Mouse (Mus musculus) heart, adult 2 months (tissue): ENCODE results near the gene Guca2b. TPM values are rescaled to one million over a fixed set of nuclear protein-coding genes. Genes with fewer than 3 reads are reported as not detected.

Experiments used
- DNase-seq, 2 experiments: peaks; one replicate each; pipeline ENCODE4 v3.0.0; 2021
- H3K27ac ChIP-seq: fragments of 200-600 bp; 2 replicates; pipeline ENCODE4 v1.8.1; 2022
- H3K27me3 ChIP-seq: fragments of 200-500 bp; 2 replicates; pipeline ENCODE4 v1.6.1; 2012; ENCODE audit warnings: mild to moderate bottlenecking, low read length, inconsistent platforms, mixed read lengths; ENCODE audit not compliant: control insufficient read depth, insufficient read depth
- H3K36me3 ChIP-seq: fragments of 200-500 bp; 2 replicates; pipeline ENCODE4 v1.6.1; 2012; ENCODE audit warnings: low read length, inconsistent platforms; ENCODE audit not compliant: control insufficient read depth, insufficient read depth
- H3K4me1 ChIP-seq: fragments of 200-500 bp; 2 replicates; pipeline ENCODE4 v1.6.1; 2011; ENCODE audit warnings: low read length; ENCODE audit not compliant: control insufficient read depth, insufficient read depth
- H3K4me3 ChIP-seq: fragments of 200-600 bp; 2 replicates; pipeline ENCODE4 v1.8.1; 2022
- H3K79me2 ChIP-seq: fragments of 200-500 bp; replicated peaks from 2 replicates; pipeline ENCODE4 v1.6.1; 2012; ENCODE audit warnings: mild to moderate bottlenecking, inconsistent platforms, low read length, moderate library complexity, mixed read lengths; ENCODE audit not compliant: control insufficient read depth, insufficient read depth
- H3K9ac ChIP-seq: fragments of 200-500 bp; 2 replicates; pipeline ENCODE4 v1.6.1; 2012; ENCODE audit warnings: low read depth, mild to moderate bottlenecking, control low read depth, inconsistent platforms, low read length, mixed read lengths
- CTCF ChIP-seq: fragments of 200-600 bp; IDR thresholded peaks from 2 replicates; pipeline ENCODE4 v1.8.1; 2022; ENCODE audit warnings: antibody characterized with exemption, mild to moderate bottlenecking, moderate library complexity
- EP300 ChIP-seq: fragments of 200-500 bp; IDR thresholded peaks from 2 replicates; pipeline ENCODE4 v1.6.1; 2011; ENCODE audit warnings: low read depth, low read length, control low read depth; ENCODE audit not compliant: insufficient read depth
- POLR2A ChIP-seq: fragments of 200-500 bp; IDR thresholded peaks from 2 replicates; pipeline ENCODE4 v1.6.1; 2011; ENCODE audit warnings: mild to moderate bottlenecking, low read depth, low read length, control low read depth; ENCODE audit not compliant: insufficient read depth
- WGBS: fragments of 180-500 bp; shearing (Covaris S2); methylation state at CpG from one replicate; pipeline ENCODE4 v1.1.7; 2018; 5-methylcytosine and 5-hydroxymethylcytosine counted together
- intact Hi-C: fragments of 180-260 bp; cut with DNase I; formaldehyde crosslinking; loops from one replicate; pipeline ENCODE4 v1.15.1; 2025
- polyA plus RNA-seq: library from polyadenylated mRNA; depleted of rRNA; stranded (reverse); fragments of >200 nt; gene quantifications from 2 replicates; pipeline ENCODE4 v1.2.3, GENCODE M21; 2012
- total RNA-seq, 2 experiments: library from RNA; stranded (reverse); gene quantifications; 2 replicates each; pipeline ENCODE4 v1.2.3; 2021

Guca2b gene
- total and polyA plus RNA-seq, 3 experiments: 0.35 to 0.68 (median 0.44) TPM

DNA sequence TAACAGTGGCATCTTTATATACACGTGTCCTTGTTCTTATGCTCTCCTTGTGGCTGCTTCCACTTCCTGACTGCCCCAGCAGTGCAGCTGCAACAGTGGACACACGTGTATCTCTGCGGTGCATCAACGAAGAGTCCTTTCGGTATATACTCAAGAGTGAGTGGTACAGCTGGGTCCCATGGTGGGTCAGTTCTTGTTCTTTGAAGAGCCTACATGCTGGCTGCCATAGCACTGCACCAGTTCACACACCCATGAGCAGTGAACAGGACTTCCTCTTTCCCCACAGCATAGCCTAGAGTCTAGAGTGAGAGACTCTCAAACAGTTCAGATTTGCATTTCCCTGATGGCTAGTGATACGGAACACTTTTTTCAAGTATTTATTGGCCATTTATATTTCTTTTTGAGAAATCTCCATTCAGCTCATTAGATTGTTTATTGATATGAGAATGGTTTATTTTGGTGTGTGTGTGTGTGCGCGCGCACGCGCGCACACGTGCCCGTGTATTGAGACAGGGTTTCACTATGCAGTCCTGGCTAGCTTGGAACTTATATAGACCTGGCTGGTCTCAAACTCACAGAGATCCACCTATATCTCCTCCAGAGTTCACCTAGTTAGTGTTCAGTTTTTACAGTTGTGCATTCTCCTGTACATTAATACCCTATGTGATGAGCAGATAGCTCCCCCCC lies 4.8 kb upstream of the Guca2b start:
- no peaks in the 10 kb centered on the region for H3K79me2 ChIP-seq
- H3K9ac ChIP-seq: no peak overlapping the region
- intact Hi-C loops: loop anchor here (5.0 kb wide), 1 partner anchor 236 kb away; no protein-coding TSS in a partner anchor
- DNase-seq: peak in 1 of 2 experiments; percentile 5
- 90% methylated on average over 14 of the region's 14 CpGs for WGBS
- H3K27me3 ChIP-seq: no peaks in the 10 kb centered on the region
- H3K4me3 ChIP-seq: no peak overlapping the region
- no peak for TF ChIP-seq CTCF
- TF ChIP-seq EP300: no peak
- TF ChIP-seq POLR2A: no peak
- no peak overlapping the region for H3K27ac ChIP-seq
- H3K36me3 ChIP-seq: 0 out of 2 replicates have a peak, but pooled peaks cover 2% of the 10 kb centered on the region
- H3K4me1 ChIP-seq: peaks cover 1% of the 10 kb centered on the region; the same call in 1 of the 2 replicates

GRCm38 (mm10) chr4:119662976-119663375 lies 4.2 kb upstream of the Guca2b start:
- peaks cover 1% of the 10 kb centered on the region; the same call in 1 of the 2 replicates for H3K4me1 ChIP-seq
- H3K79me2 ChIP-seq: no peaks in the 10 kb centered on the region
- H3K27me3 ChIP-seq: no peaks in the 10 kb centered on the region
- no peak overlapping the region for H3K9ac ChIP-seq
- peak overlapping the region; percentile 82 for H3K27ac ChIP-seq
- intact Hi-C loops: loop anchor here (5.0 kb wide), 1 partner anchor 236 kb away; no protein-coding TSS in a partner anchor
- no peak overlapping the region for H3K4me3 ChIP-seq
- TF ChIP-seq EP300: no peak
- TF ChIP-seq POLR2A: no peak
- TF ChIP-seq CTCF: no peak
- H3K36me3 ChIP-seq: 0 out of 2 replicates have a peak, but pooled peaks cover 2% of the 10 kb centered on the region
- 56% methylated on average over 7 of the region's 7 CpGs for WGBS
- peak; percentile 27 to 31 for DNase-seq

- TF ChIP-seq CTCF: no peak
- no peak for TF ChIP-seq POLR2A
- TF ChIP-seq EP300: 0 out of 2 replicates have a peak, but pooled peaks have one; percentile 29
- H3K27me3 ChIP-seq: no peaks in the 10 kb centered on the region
- H3K27ac ChIP-seq: peak overlapping the region; percentile 82
- no peaks in the 10 kb centered on the region for H3K79me2 ChIP-seq
- H3K4me1 ChIP-seq: peaks cover 1% of the 10 kb centered on the region; the same call in 1 of the 2 replicates
- intact Hi-C loops: loop anchor here (5.0 kb wide), 1 partner anchor 235 kb away; no protein-coding TSS in a partner anchor
- DNase-seq: peak in 1 of 2 experiments; percentile 49
- H3K36me3 ChIP-seq: 0 out of 2 replicates have a peak, but pooled peaks cover 2% of the 10 kb centered on the region
- H3K9ac ChIP-seq: no peak overlapping the region
- no peak overlapping the region for H3K4me3 ChIP-seq
- WGBS: 28% methylated on average over 4 of the region's 4 CpGs
Observed at GRCm38 (mm10) chr4:119662151-119662550, 3.4 kb upstream of the Guca2b start.

- Histone ChIP-seq H3K27me3 (no peaks in the 10 kb centered on the region), H3K79me2 (no peaks in the 10 kb centered on the region), H3K36me3 (0 out of 2 replicates have a peak, but pooled peaks cover 2% of the 10 kb centered on the region), H3K4me1 (0 out of 2 replicates have a peak, but pooled peaks cover 1% of the 10 kb centered on the region), H3K27ac (no peak overlapping the region), H3K4me3 (no peak overlapping the region), H3K9ac (no peak overlapping the region)
- DNase-seq: no peak
- 81% methylated on average over 8 of the region's 8 CpGs for WGBS
- intact Hi-C loops: loop anchor here (5.0 kb wide), 1 partner anchor 233 kb away; no protein-coding TSS in a partner anchor
- TF ChIP-seq EP300 (no peak), POLR2A (no peak), CTCF (no peak)
Observed at GRCm38 (mm10) chr4:119660007-119660406, 1.3 kb upstream of the Guca2b start.

- no peak for DNase-seq
- intact Hi-C loops: no loop called here
- no peak for TF ChIP-seq EP300
- no peak for TF ChIP-seq POLR2A
- TF ChIP-seq CTCF: no peak
- Histone ChIP-seq H3K27ac (no peak overlapping the region), H3K4me3 (no peak overlapping the region), H3K79me2 (no peaks in the 10 kb centered on the region), H3K36me3 (0 out of 2 replicates have a peak, but pooled peaks cover 2% of the 10 kb centered on the region), H3K4me1 (0 out of 2 replicates have a peak, but pooled peaks cover 1% of the 10 kb centered on the region), H3K9ac (no peak overlapping the region), H3K27me3 (no peaks in the 10 kb centered on the region)
- 52% methylated on average over 2 of the region's 2 CpGs for WGBS
Observed at GRCm38 (mm10) chr4:119658246-119658645, 508 bp downstream of the Guca2b start.

GRCm38 (mm10) chr4:119657011-119657410 lies 1.7 kb downstream of the Guca2b start:
- intact Hi-C loops: no loop called here
- TF ChIP-seq EP300: no peak
- TF ChIP-seq CTCF: no peak
- TF ChIP-seq POLR2A: no peak
- Histone ChIP-seq H3K4me1 (no peaks in the 10 kb centered on the region), H3K79me2 (no peaks in the 10 kb centered on the region), H3K9ac (no peak overlapping the region), H3K27ac (no peak overlapping the region), H3K36me3 (0 out of 2 replicates have a peak, but pooled peaks cover 2% of the 10 kb centered on the region), H3K4me3 (no peak overlapping the region), H3K27me3 (no peaks in the 10 kb centered on the region)
- 83% methylated on average over 1 of the region's 1 CpGs for WGBS
- DNase-seq: no peak
